Mouse (Mus musculus): ENCODE measurements around the gene Phf3. TPM values are rescaled to one million over a fixed set of nuclear protein-coding genes. Genes with fewer than 3 reads are reported as not detected.
A peak's percentile ranks its signal among the peaks of the same experiment; 100 is the strongest.
"Not testable (repeated sequence)": the region's sequence is repeated elsewhere in the genome, so short reads cannot be mapped to it uniquely, and the experiment has no call there.

Phf3 gene
- polyA plus RNA-seq, 1 experiment from 2014 or later = 16.2 TPM

- H3K4me3 ChIP-seq (ENCODE audit: low read length); H3K27ac ChIP-seq (ENCODE audit: low read length); H3K36me3 ChIP-seq (ENCODE audit: control insufficient read depth, insufficient read depth, low read length); H3K9ac ChIP-seq (ENCODE audit: low read depth, low read length); H3K27me3 ChIP-seq (replicated peaks; ENCODE audit: control insufficient read depth, insufficient read depth, low read length); ATAC-seq; H3K9me3 ChIP-seq (ENCODE audit: control insufficient read depth, low read length); H3K4me1 ChIP-seq (ENCODE audit: control insufficient read depth, insufficient read depth, low read length); H3K4me2 ChIP-seq (ENCODE audit: low read depth, low read length): not testable (repeated sequence)
- WGBS = 100% methylated on average over 1 of the region's 1 CpGs
Observed at GRCm38 (mm10) chr1:30883806-30884205, 10.1 kb upstream of the Phf3 start.

GRCm38 (mm10) chr1:30875746-30876145 lies 2.0 kb upstream of the Phf3 start:
- no peak overlapping the region for H3K27ac ChIP-seq (ENCODE audit: low read length)
- H3K4me2 ChIP-seq (ENCODE audit: low read depth, low read length) = no peak overlapping the region
- H3K27me3 ChIP-seq (replicated peaks; ENCODE audit: control insufficient read depth, insufficient read depth, low read length) = no peaks in the 10 kb centered on the region
- H3K4me3 ChIP-seq (ENCODE audit: low read length) = no peak overlapping the region
- H3K36me3 ChIP-seq (ENCODE audit: control insufficient read depth, insufficient read depth, low read length) = no peaks in the 10 kb centered on the region
- no peak overlapping the region for H3K9ac ChIP-seq (ENCODE audit: low read depth, low read length)
- no peaks in the 10 kb centered on the region for H3K9me3 ChIP-seq (ENCODE audit: control insufficient read depth, low read length)
- peaks cover 12% of the 10 kb centered on the region for H3K4me1 ChIP-seq (ENCODE audit: control insufficient read depth, insufficient read depth, low read length)
- no peak for ATAC-seq

GRCm38 (mm10) chr1:30874261-30875131 lies 775 bp upstream of the Phf3 start:
- Histone ChIP-seq H3K9ac (ENCODE audit: low read depth, low read length) (peak overlapping the region; percentile 94), H3K9me3 (ENCODE audit: control insufficient read depth, low read length) (no peaks in the 10 kb centered on the region), H3K4me1 (ENCODE audit: control insufficient read depth, insufficient read depth, low read length) (peaks cover 12% of the 10 kb centered on the region), H3K4me2 (ENCODE audit: low read depth, low read length) (peak overlapping the region; percentile 61), H3K27ac (ENCODE audit: low read length) (peak overlapping the region; percentile 97), H3K27me3 (replicated peaks; ENCODE audit: control insufficient read depth, insufficient read depth, low read length) (no peaks in the 10 kb centered on the region), H3K36me3 (ENCODE audit: control insufficient read depth, insufficient read depth, low read length) (no peaks in the 10 kb centered on the region), H3K4me3 (ENCODE audit: low read length) (peak overlapping the region; percentile 85)
- WGBS = 34% methylated on average over 15 of the region's 15 CpGs
- no peak for ATAC-seq

DNA sequence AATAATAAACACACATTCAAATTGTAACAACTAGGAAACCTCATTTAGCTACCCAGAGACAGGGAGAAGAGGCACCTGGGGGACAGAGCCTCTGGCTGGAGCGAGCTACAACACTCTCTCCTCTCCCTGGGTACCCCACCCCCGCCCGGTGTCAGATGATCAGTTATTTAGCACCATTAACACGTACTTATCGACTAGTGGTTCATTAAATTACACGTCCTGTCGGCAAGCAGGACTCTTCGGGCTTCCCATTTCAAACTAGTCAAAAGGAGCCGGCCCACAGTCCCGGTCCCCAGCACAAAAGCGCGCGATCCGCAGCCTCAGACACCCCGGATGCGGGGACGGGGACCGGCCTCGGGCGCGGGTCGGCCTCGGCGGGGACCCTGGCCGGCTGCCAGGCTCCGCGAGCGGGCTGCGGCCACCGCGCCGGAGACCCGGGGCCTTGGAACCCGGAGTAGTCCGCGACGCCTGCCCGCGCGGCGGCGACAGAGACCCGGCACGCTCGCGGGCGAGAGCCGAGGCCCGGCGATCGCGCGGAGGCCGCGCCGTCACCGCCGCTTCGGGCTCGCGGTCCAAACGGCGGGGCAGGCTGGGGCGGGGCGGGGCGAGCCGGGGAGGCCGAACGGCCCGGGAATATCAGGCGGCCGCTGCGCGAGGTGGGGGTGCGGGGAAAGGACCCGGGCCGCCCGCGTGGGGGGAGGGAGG lies 733 bp downstream of the Phf3 start:
- peak overlapping the region; percentile 97 for H3K27ac ChIP-seq (ENCODE audit: low read length)
- H3K4me2 ChIP-seq (ENCODE audit: low read depth, low read length) = peak overlapping the region; percentile 57
- no peaks in the 10 kb centered on the region for H3K9me3 ChIP-seq (ENCODE audit: control insufficient read depth, low read length)
- peaks cover 12% of the 10 kb centered on the region for H3K4me1 ChIP-seq (ENCODE audit: control insufficient read depth, insufficient read depth, low read length)
- H3K4me3 ChIP-seq (ENCODE audit: low read length) = peak overlapping the region; percentile 85
- H3K27me3 ChIP-seq (replicated peaks; ENCODE audit: control insufficient read depth, insufficient read depth, low read length) = no peaks in the 10 kb centered on the region
- no peaks in the 10 kb centered on the region for H3K36me3 ChIP-seq (ENCODE audit: control insufficient read depth, insufficient read depth, low read length)
- ATAC-seq = peak; percentile 85
- WGBS = under 1% methylated on average over 52 of the region's 79 CpGs
- peak overlapping the region; percentile 94 for H3K9ac ChIP-seq (ENCODE audit: low read depth, low read length)

DNA sequence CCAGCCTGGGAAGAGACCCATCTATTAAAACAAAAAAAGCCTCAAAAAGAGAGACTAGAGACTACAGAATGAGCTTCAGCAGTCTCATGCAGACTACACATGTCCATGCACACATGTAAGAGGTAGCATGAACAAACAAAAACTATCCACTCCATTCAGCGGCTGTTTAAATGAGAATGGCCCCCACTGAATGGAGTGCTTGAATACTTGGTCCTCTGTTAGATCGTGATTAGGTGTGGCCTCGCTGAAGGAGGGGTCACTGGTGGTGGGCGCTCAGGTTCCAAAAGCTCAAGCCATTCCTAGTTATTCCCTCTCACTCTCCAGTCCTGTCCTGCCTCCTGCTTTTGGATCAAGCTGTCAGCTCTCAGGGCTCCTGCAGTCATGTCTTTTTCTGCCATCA lies 5.9 kb downstream of the Phf3 start:
- Histone ChIP-seq H3K27me3 (replicated peaks; ENCODE audit: control insufficient read depth, insufficient read depth, low read length) (no peaks in the 10 kb centered on the region), H3K4me2 (ENCODE audit: low read depth, low read length) (no peak overlapping the region), H3K36me3 (ENCODE audit: control insufficient read depth, insufficient read depth, low read length) (no peaks in the 10 kb centered on the region), H3K4me3 (ENCODE audit: low read length) (no peak overlapping the region), H3K27ac (ENCODE audit: low read length) (no peak overlapping the region), H3K9me3 (ENCODE audit: control insufficient read depth, low read length) (no peaks in the 10 kb centered on the region), H3K4me1 (ENCODE audit: control insufficient read depth, insufficient read depth, low read length) (peaks cover 7% of the 10 kb centered on the region), H3K9ac (ENCODE audit: low read depth, low read length) (no peak overlapping the region)
- ATAC-seq = no peak
- 89% methylated on average over 4 of the region's 4 CpGs for WGBS

- no peak for ATAC-seq
- 86% methylated on average over 3 of the region's 3 CpGs for WGBS
- H3K4me3 ChIP-seq (ENCODE audit: low read length) = no peak overlapping the region
Observed at GRCm38 (mm10) chr1:30852518-30852917, 21.2 kb downstream of the Phf3 start.

GRCm38 (mm10) chr1:30851920-30852319 lies 21.8 kb downstream of the Phf3 start:
- H3K27ac ChIP-seq (ENCODE audit: low read length) = no peak overlapping the region
- no peak overlapping the region for H3K4me2 ChIP-seq (ENCODE audit: low read depth, low read length)
- WGBS = 78% methylated on average over 3 of the region's 3 CpGs
- H3K27me3 ChIP-seq (replicated peaks; ENCODE audit: control insufficient read depth, insufficient read depth, low read length) = no peaks in the 10 kb centered on the region
- no peaks in the 10 kb centered on the region for H3K36me3 ChIP-seq (ENCODE audit: control insufficient read depth, insufficient read depth, low read length)
- peak; percentile 40; the same call in 1 of the 2 replicates for ATAC-seq
- H3K4me3 ChIP-seq (ENCODE audit: low read length) = no peak overlapping the region
- H3K9me3 ChIP-seq (ENCODE audit: control insufficient read depth, low read length) = no peaks in the 10 kb centered on the region
- no peak overlapping the region for H3K9ac ChIP-seq (ENCODE audit: low read depth, low read length)
- no peaks in the 10 kb centered on the region for H3K4me1 ChIP-seq (ENCODE audit: control insufficient read depth, insufficient read depth, low read length)

More at GRCm38 (mm10) chr1:30852518-30852917, 21.2 kb downstream of the Phf3 start:
- Histone ChIP-seq H3K9me3 (ENCODE audit: control insufficient read depth, low read length) (no peaks in the 10 kb centered on the region), H3K27me3 (replicated peaks; ENCODE audit: control insufficient read depth, insufficient read depth, low read length) (no peaks in the 10 kb centered on the region), H3K27ac (ENCODE audit: low read length) (no peak overlapping the region), H3K36me3 (ENCODE audit: control insufficient read depth, insufficient read depth, low read length) (no peaks in the 10 kb centered on the region), H3K4me1 (ENCODE audit: control insufficient read depth, insufficient read depth, low read length) (no peaks in the 10 kb centered on the region), H3K4me2 (ENCODE audit: low read depth, low read length) (no peak overlapping the region), H3K9ac (ENCODE audit: low read depth, low read length) (no peak overlapping the region)

GRCm38 (mm10) chr1:30850906-30851305 lies 22.8 kb downstream of the Phf3 start:
- Histone ChIP-seq H3K27me3 (replicated peaks; ENCODE audit: control insufficient read depth, insufficient read depth, low read length) (no peaks in the 10 kb centered on the region), H3K4me3 (ENCODE audit: low read length) (no peak overlapping the region), H3K4me1 (ENCODE audit: control insufficient read depth, insufficient read depth, low read length) (no peaks in the 10 kb centered on the region), H3K27ac (ENCODE audit: low read length) (no peak overlapping the region), H3K4me2 (ENCODE audit: low read depth, low read length) (no peak overlapping the region), H3K9ac (ENCODE audit: low read depth, low read length) (no peak overlapping the region), H3K36me3 (ENCODE audit: control insufficient read depth, insufficient read depth, low read length) (no peaks in the 10 kb centered on the region), H3K9me3 (ENCODE audit: control insufficient read depth, low read length) (no peaks in the 10 kb centered on the region)
- peak; percentile 56 for ATAC-seq
- WGBS = 74% methylated on average over 2 of the region's 2 CpGs

- Histone ChIP-seq H3K36me3 (ENCODE audit: control insufficient read depth, insufficient read depth, low read length) (no peaks in the 10 kb centered on the region), H3K27me3 (replicated peaks; ENCODE audit: control insufficient read depth, insufficient read depth, low read length) (no peaks in the 10 kb centered on the region), H3K27ac (ENCODE audit: low read length) (no peak overlapping the region), H3K4me3 (ENCODE audit: low read length) (no peak overlapping the region), H3K4me2 (ENCODE audit: low read depth, low read length) (no peak overlapping the region), H3K9me3 (ENCODE audit: control insufficient read depth, low read length) (no peaks in the 10 kb centered on the region), H3K4me1 (ENCODE audit: control insufficient read depth, insufficient read depth, low read length) (no peaks in the 10 kb centered on the region), H3K9ac (ENCODE audit: low read depth, low read length) (no peak overlapping the region)
- WGBS = 59% methylated on average over 3 of the region's 3 CpGs
- no peak for ATAC-seq
Observed at GRCm38 (mm10) chr1:30849955-30850354, 23.8 kb downstream of the Phf3 start.
